Mouse (Mus musculus) megakaryocyte, embryonic 14.5 days (primary cell): ENCODE measurements at regions not wholly inside any gene's neighbourhood (a gene's known extent, or its start where the extent isn't known, plus 50 kb on each side); places are given as distances from the start of the nearest gene placed in this dataset.

Experiments
- H3K27me3 ChIP-seq: replicated peaks from 2 replicates; pipeline ENCODE3; 2012; ENCODE audit warnings: inconsistent platforms
- H3K36me3 ChIP-seq: replicated peaks from 2 replicates; pipeline ENCODE3; 2012; ENCODE audit warnings: low read length, inconsistent platforms, mixed read lengths
- H3K4me1 ChIP-seq: 2 replicates; pipeline ENCODE4 v1.6.1; 2012; ENCODE audit warnings: inconsistent platforms
- H3K4me3 ChIP-seq: replicated peaks from 2 replicates; pipeline ENCODE3; 2012; ENCODE audit warnings: moderate library complexity, mild to moderate bottlenecking, inconsistent platforms
- H3K9me3 ChIP-seq: 2 replicates; pipeline ENCODE4 v1.6.1; 2012; ENCODE audit warnings: inconsistent platforms
- FLI1 ChIP-seq: IDR thresholded peaks from 2 replicates; pipeline ENCODE4 v1.6.1; 2012; ENCODE audit warnings: low read length, inconsistent platforms, mixed read lengths
- GATA1 ChIP-seq: IDR thresholded peaks from 3 replicates; pipeline ENCODE4 v1.6.1; 2012; ENCODE audit warnings: mixed read lengths, low read length, inconsistent platforms, borderline replicate concordance

GRCm38 (mm10) chr2:125015007-125015406, 52.9 kb upstream of the Slc24a5 start:
- H3K4me1 ChIP-seq: peaks cover 92% of the 10 kb centered on the region
- peaks cover 9% of the 10 kb centered on the region for H3K9me3 ChIP-seq
- H3K4me3 ChIP-seq: peak overlapping the region; percentile 67
- peaks cover 17% of the 10 kb centered on the region for H3K36me3 ChIP-seq
- TF ChIP-seq FLI1 (no peak; the same call in 1 of the 2 replicates), GATA1 (peak; percentile 73; the same call in 1 of the 3 replicates)
- H3K27me3 ChIP-seq: no peaks in the 10 kb centered on the region

- peaks cover 9% of the 10 kb centered on the region for H3K9me3 ChIP-seq
- TF ChIP-seq GATA1 (no peak), FLI1 (no peak)
Measured at GRCm38 (mm10) chr2:125016946-125017345, 51.0 kb upstream of the Slc24a5 start.

More at GRCm38 (mm10) chr2:125016946-125017345, 51.0 kb upstream of the Slc24a5 start:
- Histone ChIP-seq H3K27me3 (no peaks in the 10 kb centered on the region), H3K4me1 (peaks cover 92% of the 10 kb centered on the region), H3K4me3 (no peak overlapping the region), H3K36me3 (peaks cover 17% of the 10 kb centered on the region)
